Mouse (Mus musculus) lung, postnatal 0 days (tissue): ENCODE data around the gene Rnd3. TPM values are rescaled to one million over a fixed set of nuclear protein-coding genes. Genes with fewer than 3 reads are reported as not detected.

Experiments used
- ATAC-seq: fragments of 200-750 bp; cut with Nextera tagmentation; 2 replicates; pipeline ENCODE4 v1.8.0; 2017; ENCODE audit warnings: moderate library complexity
- DNase-seq: peaks from one replicate; pipeline ENCODE4 v3.0.0-alpha.2; 2016; ENCODE audit warnings: low spot score
- H3K27ac ChIP-seq: fragments of 300-500 bp; sonication (generic); 2 replicates; pipeline ENCODE4 v1.5.1; 2014; ENCODE audit warnings: antibody characterized with exemption, mild to moderate bottlenecking, low read length, mixed read lengths
- H3K27me3 ChIP-seq: fragments of 300-500 bp; sonication (generic); replicated peaks from 2 replicates; pipeline ENCODE4 v1.6.1; 2014; ENCODE audit warnings: low read length, mixed read lengths; ENCODE audit not compliant: insufficient read depth
- H3K36me3 ChIP-seq: fragments of 300-500 bp; sonication (generic); 2 replicates; pipeline ENCODE4 v1.6.1; 2014; ENCODE audit warnings: low read length, mixed read lengths; ENCODE audit not compliant: insufficient read depth
- H3K4me1 ChIP-seq: fragments of 300-500 bp; sonication (generic); 2 replicates; pipeline ENCODE4 v1.6.1; 2014; ENCODE audit warnings: antibody characterized with exemption, low read depth, low read length, mixed read lengths; ENCODE audit not compliant: insufficient read depth
- H3K4me2 ChIP-seq: fragments of 300-500 bp; sonication (generic); replicated peaks from 2 replicates; pipeline ENCODE4 v1.6.1; 2014; ENCODE audit warnings: low read depth, mild to moderate bottlenecking, low read length, moderate library complexity, mixed read lengths
- H3K4me3 ChIP-seq: fragments of 300-500 bp; sonication (generic); 2 replicates; pipeline ENCODE4 v1.5.1; 2014; ENCODE audit warnings: low read depth, low read length
- H3K9ac ChIP-seq: fragments of 300-500 bp; sonication (generic); replicated peaks from 2 replicates; pipeline ENCODE4 v1.6.1; 2014; ENCODE audit warnings: low read depth, mild to moderate bottlenecking
- H3K9me3 ChIP-seq: fragments of 300-500 bp; sonication (generic); 2 replicates; pipeline ENCODE4 v1.6.1; 2016; ENCODE audit warnings: low read length, mixed read lengths
- CTCF ChIP-seq: IDR thresholded peaks from 2 replicates; pipeline ENCODE4 v1.5.1; 2016; ENCODE audit warnings: antibody characterized with exemption, mild to moderate bottlenecking
- EP300 ChIP-seq: IDR thresholded peaks from 2 replicates; pipeline ENCODE4 v1.6.1; 2016; ENCODE audit warnings: antibody characterized with exemption, mild to moderate bottlenecking, control low read depth
- WGBS: fragments of 180-500 bp; shearing (Covaris S2); extraction: QIAGEN DNeasy Blood & Tissue Kit; methylation state at CpG from one replicate; pipeline ENCODE4 v1.1.7; 2014; 5-methylcytosine and 5-hydroxymethylcytosine counted together
- polyA plus RNA-seq: library from polyadenylated mRNA; unstranded; fragments of >200 nt; fragmentation: Nextera tagmentation; extraction: Ambion mirVana; gene quantifications from 2 replicates; pipeline ENCODE4 v1.2.1, GENCODE M21; 2015

The Rnd3 gene
- polyA plus RNA-seq, 1 experiment from 2014 or later, result 22.5 TPM

DNA sequence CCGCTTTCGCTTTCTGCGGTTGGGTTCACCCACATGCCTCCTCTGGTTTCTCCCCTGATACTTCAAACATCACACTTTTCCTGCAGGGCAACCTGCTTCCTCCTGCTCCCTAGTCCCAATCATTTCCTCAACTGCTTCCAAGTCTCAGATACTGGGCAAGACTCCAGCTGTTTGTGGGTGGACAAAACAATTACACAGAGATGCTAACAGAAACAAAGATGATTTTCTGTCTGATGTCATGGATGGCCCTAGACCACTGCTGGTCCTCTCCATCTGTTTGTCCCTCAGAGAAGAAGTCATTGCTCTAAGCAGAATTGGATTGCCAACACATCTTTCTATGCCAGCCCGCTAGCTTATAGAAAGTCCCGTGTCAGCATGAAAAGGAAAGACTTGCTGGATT is 26.4 kb upstream of the Rnd3 start:
- H3K36me3 ChIP-seq, result no peaks in the 10 kb centered on the region
- TF ChIP-seq CTCF, result no peak
- no peak for ATAC-seq
- no peak overlapping the region for H3K9ac ChIP-seq
- H3K9me3 ChIP-seq, result no peaks in the 10 kb centered on the region
- H3K4me1 ChIP-seq, result no peaks in the 10 kb centered on the region; the same call in 1 of the 2 replicates
- no peak overlapping the region for H3K27ac ChIP-seq
- H3K27me3 ChIP-seq, result no peaks in the 10 kb centered on the region
- H3K4me2 ChIP-seq, result no peak overlapping the region
- WGBS, result 69% methylated on average over 5 of the region's 5 CpGs
- no peak for DNase-seq
- no peak overlapping the region for H3K4me3 ChIP-seq

DNA sequence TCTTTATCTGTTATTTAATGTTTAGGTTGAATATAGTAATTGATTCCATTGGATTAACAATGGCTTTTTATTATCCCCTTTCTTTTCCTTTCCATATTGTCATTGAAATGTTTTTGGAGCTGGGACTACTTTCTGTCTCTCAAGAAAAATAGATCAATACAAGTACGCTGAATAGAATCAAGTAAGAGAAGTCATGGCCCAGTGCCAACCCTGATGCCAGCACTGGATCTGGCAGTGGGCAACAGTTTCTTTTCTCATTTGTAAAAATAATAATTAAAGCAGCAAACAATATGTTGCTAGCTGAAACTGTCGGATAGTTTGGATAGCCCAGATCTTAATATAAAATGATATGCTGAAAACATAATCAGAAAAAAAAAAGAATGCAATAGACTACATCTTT is 12.2 kb upstream of the Rnd3 start:
- no peaks in the 10 kb centered on the region for H3K27me3 ChIP-seq
- DNase-seq (no peak), ATAC-seq (no peak)
- H3K4me2 ChIP-seq, result no peak overlapping the region
- H3K27ac ChIP-seq, result no peak overlapping the region
- no peak overlapping the region for H3K9ac ChIP-seq
- no peaks in the 10 kb centered on the region for H3K36me3 ChIP-seq
- TF ChIP-seq EP300 (no peak), CTCF (no peak)
- no peaks in the 10 kb centered on the region for H3K9me3 ChIP-seq
- 87% methylated on average over 2 of the region's 2 CpGs for WGBS
- H3K4me3 ChIP-seq, result no peak overlapping the region
- H3K4me1 ChIP-seq, result no peaks in the 10 kb centered on the region; the same call in 1 of the 2 replicates

DNA sequence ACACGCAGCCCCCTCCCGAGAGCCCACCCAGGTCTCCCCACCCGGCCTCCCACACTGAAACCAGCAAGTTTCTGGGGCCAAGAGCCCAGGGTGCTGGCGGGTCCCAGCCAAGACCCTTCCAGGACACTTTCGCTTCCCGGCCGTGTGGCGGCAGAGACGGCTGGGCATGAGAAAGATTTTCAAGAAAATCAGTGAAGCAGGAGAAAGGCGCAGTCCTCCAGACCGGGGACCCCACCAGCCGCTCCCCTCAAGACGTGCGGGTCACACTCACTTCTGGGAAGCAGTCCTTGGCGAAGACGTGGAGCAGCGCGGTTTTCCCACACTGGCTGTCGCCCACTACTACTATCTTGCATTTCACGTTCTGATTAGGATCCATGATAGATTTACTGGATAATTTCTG is 457 bp downstream of the Rnd3 start:
- Histone ChIP-seq H3K9ac (peak overlapping the region; percentile 56), H3K4me2 (peak overlapping the region; percentile 83), H3K4me1 (peaks cover 3% of the 10 kb centered on the region; the same call in 1 of the 2 replicates), H3K4me3 (peak overlapping the region; percentile 62), H3K9me3 (no peaks in the 10 kb centered on the region), H3K36me3 (no peaks in the 10 kb centered on the region), H3K27me3 (no peaks in the 10 kb centered on the region), H3K27ac (peak overlapping the region; percentile 69)
- TF ChIP-seq EP300 (no peak), CTCF (no peak; the same call in none of the 2 replicates)
- peak; percentile 53 for DNase-seq
- WGBS, result under 1% methylated on average over 20 of the region's 20 CpGs
- peak; percentile 9 for ATAC-seq

DNA sequence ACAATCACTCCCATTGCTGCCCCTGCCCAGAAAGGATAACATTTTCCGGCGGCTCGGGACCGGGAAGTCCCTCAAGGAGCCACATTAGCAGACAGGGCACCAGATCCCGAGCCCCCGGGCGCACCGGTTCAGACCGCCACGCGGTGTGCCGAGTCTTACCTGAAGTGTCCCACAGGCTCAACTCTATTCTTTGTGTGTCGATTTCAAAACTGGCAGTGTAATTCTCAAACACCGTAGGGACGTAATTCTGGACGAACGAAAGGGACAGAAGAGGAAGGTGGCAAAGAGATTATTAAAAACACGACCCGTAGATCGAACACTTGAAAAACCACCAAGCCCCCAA is 875 bp downstream of the Rnd3 start:
- Histone ChIP-seq H3K4me1 (peaks cover 7% of the 10 kb centered on the region; the same call in 1 of the 2 replicates), H3K9me3 (no peaks in the 10 kb centered on the region), H3K9ac (peak overlapping the region; percentile 56), H3K27ac (peak overlapping the region; percentile 69), H3K36me3 (no peaks in the 10 kb centered on the region), H3K27me3 (no peaks in the 10 kb centered on the region), H3K4me2 (peak overlapping the region; percentile 83), H3K4me3 (peak overlapping the region; percentile 62)
- peak; percentile 12 for ATAC-seq
- WGBS, result 1% methylated on average over 20 of the region's 20 CpGs
- DNase-seq, result no peak
- TF ChIP-seq EP300 (no peak), CTCF (no peak)

- H3K9ac ChIP-seq, result peak overlapping the region; percentile 56
- ATAC-seq, result peak; percentile 82
- peaks cover 8% of the 10 kb centered on the region; the same call in 1 of the 2 replicates for H3K4me1 ChIP-seq
- H3K9me3 ChIP-seq, result no peaks in the 10 kb centered on the region
- DNase-seq, result peak; percentile 86
- H3K4me3 ChIP-seq, result peak overlapping the region; percentile 62
- H3K4me2 ChIP-seq, result peak overlapping the region; percentile 83
- H3K27ac ChIP-seq, result peak overlapping the region; percentile 69
- H3K36me3 ChIP-seq, result no peaks in the 10 kb centered on the region
- H3K27me3 ChIP-seq, result no peaks in the 10 kb centered on the region
- WGBS, result under 1% methylated on average over 45 of the region's 45 CpGs
- TF ChIP-seq CTCF (peak; percentile 67), EP300 (no peak)
Observed at GRCm38 (mm10) chr2:51147318-51148064, 1.4 kb downstream of the Rnd3 start.

DNA sequence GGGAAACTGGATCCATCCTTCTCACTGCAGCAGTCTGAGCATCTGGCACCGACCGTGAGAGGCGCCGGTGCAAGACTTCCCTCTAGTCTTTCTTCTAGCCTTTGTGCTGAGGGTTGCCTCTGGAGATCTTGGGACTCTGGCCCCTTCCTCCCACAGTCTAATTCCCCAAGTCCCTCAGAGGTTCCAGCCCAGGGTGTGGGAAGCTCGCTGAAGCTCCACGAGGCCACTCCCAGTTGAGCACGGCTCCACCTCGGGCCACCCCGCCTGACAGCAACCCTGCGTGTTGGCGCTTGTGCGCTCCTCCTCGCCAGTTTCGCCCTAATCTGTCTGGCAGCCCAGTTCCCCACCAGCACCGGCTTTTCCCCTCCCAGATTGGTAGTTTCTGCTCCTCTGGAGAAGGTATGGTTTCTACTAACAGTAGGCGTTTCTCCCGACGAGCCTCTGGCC is 2.0 kb downstream of the Rnd3 start:
- WGBS, result under 1% methylated on average over 18 of the region's 18 CpGs
- Histone ChIP-seq H3K9me3 (no peaks in the 10 kb centered on the region), H3K4me2 (peak overlapping the region; percentile 83), H3K4me3 (peak overlapping the region; percentile 62), H3K36me3 (no peaks in the 10 kb centered on the region), H3K4me1 (peaks cover 9% of the 10 kb centered on the region; the same call in 1 of the 2 replicates), H3K9ac (peak overlapping the region; percentile 56), H3K27me3 (no peaks in the 10 kb centered on the region), H3K27ac (peak overlapping the region; percentile 69)
- ATAC-seq, result peak; percentile 65
- TF ChIP-seq CTCF (peak; percentile 2; the same call in 1 of the 2 replicates), EP300 (no peak)
- peak; percentile 71 for DNase-seq
